Mouse (Mus musculus) liver, embryonic 12.5 days (tissue): ENCODE measurements around the gene Ttc30b. TPM values are rescaled to one million over a fixed set of nuclear protein-coding genes. Genes with fewer than 3 reads are reported as not detected.
A peak's percentile ranks its signal among the peaks of the same experiment; 100 is the strongest.
"Not testable (repeated sequence)": the region's sequence is repeated elsewhere in the genome, so short reads cannot be mapped to it uniquely, and the experiment has no call there.

Experiments used
- ATAC-seq: fragments of 200-750 bp; cut with Nextera tagmentation; 2 replicates; pipeline ENCODE4 v1.8.0; 2017; ENCODE audit warnings: moderate number of reproducible peaks, mild to moderate bottlenecking, moderate library complexity
- H3K27ac ChIP-seq: fragments of 300-500 bp; sonication (generic); 2 replicates; pipeline ENCODE4 v1.5.1; 2016; ENCODE audit warnings: mild to moderate bottlenecking
- H3K27me3 ChIP-seq: fragments of 300-500 bp; sonication (generic); replicated peaks from 2 replicates; pipeline ENCODE4 v1.6.1; 2016; ENCODE audit warnings: mild to moderate bottlenecking, moderate library complexity
- H3K36me3 ChIP-seq: fragments of 300-500 bp; sonication (generic); 2 replicates; pipeline ENCODE4 v1.6.1; 2016; ENCODE audit warnings: mild to moderate bottlenecking, moderate library complexity
- H3K4me1 ChIP-seq: fragments of 300-500 bp; sonication (generic); 2 replicates; pipeline ENCODE4 v1.6.1; 2016
- H3K4me2 ChIP-seq: fragments of 300-500 bp; sonication (generic); 2 replicates; pipeline ENCODE4 v1.6.1; 2016; ENCODE audit warnings: mild to moderate bottlenecking, moderate library complexity
- H3K4me3 ChIP-seq: fragments of 300-500 bp; sonication (generic); 2 replicates; pipeline ENCODE4 v1.5.1; 2016; ENCODE audit warnings: mild to moderate bottlenecking, moderate library complexity
- H3K9ac ChIP-seq: fragments of 300-500 bp; sonication (generic); 2 replicates; pipeline ENCODE4 v1.6.1; 2016; ENCODE audit warnings: mild to moderate bottlenecking, moderate library complexity
- H3K9me3 ChIP-seq: fragments of 300-500 bp; sonication (generic); replicated peaks from 2 replicates; pipeline ENCODE4 v1.6.1; 2016; ENCODE audit warnings: mild to moderate bottlenecking, moderate library complexity
- WGBS: fragments of 180-500 bp; shearing (Covaris S2); methylation state at CpG from one replicate; pipeline ENCODE4 v1.1.7; 2016; ENCODE audit not compliant: insufficient replicate concordance; 5-methylcytosine and 5-hydroxymethylcytosine counted together
- polyA plus RNA-seq: library from polyadenylated mRNA; unstranded; fragments of >200 nt; fragmentation: Nextera tagmentation; extraction: Ambion mirVana; gene quantifications from 2 replicates; pipeline ENCODE4 v1.2.1, GENCODE M21; 2016

The Ttc30b gene
- 0.81 and 1.9 TPM in 2 replicates for polyA plus RNA-seq

DNA sequence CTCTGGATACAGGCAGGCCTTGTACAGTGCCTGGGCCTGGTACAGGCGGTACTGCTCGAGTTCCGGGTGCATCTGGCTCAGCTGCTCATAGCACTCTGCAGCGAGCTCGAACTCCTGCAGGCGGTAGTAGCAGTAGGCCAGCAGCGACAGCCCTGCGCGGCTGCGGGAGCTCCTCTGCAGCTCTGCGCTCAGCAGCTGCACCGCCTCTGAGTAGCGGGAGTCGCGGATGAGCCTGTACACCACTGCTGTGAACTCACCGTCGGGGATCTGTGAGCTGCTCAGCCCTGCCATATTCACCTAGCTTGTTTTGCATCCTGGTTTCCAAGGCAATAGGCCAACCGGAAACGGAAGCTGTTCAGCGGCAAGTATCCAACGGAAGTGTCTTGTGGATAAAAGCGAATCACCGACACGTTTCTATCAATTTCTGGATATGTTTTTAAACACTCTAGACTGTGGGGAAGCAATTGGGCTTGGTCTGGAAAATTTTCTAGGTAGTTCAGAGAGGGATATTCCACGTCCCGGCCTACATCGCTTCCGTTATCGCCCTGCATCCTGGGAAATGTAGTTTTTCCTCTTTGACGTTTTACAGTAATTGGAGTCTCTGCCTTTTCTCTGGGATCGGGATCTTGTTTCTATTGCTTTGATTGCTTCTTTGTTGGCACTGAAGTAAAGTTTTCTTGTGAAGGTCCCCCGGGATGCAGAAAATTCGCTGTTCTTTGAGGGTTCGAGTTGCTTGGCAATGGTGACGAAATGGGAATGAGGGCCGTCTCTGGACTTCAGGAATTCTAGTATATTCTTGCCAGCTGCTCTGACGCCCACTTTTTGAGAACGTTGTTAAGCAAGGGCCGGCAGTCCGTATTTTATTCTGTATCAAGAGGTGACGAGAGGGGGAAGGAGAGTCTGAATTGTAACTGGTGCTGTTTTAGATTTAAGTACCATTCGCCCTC lies at the start of gene Ttc30b:
Gene Ttc30b (minus strand): TSS at position 469 of the 947 bp plus-strand sequence.
- Histone ChIP-seq H3K4me1 (peaks cover 8% of the 10 kb centered on the region; the same call in 1 of the 2 replicates), H3K27me3 (no peaks in the 10 kb centered on the region), H3K27ac (0 out of 2 replicates have a peak within 1 kb of the TSS, but pooled peaks have one; percentile 12), H3K9me3 (no peaks in the 10 kb centered on the region), H3K4me3 (peak within 1 kb of the TSS; percentile 63), H3K36me3 (no peaks in the 10 kb centered on the region), H3K4me2 (peak within 1 kb of the TSS; percentile 69), H3K9ac (peak within 1 kb of the TSS; percentile 58)
- peak; percentile 85 for ATAC-seq
- WGBS = 6% methylated on average over 38 of the region's 42 CpGs

DNA sequence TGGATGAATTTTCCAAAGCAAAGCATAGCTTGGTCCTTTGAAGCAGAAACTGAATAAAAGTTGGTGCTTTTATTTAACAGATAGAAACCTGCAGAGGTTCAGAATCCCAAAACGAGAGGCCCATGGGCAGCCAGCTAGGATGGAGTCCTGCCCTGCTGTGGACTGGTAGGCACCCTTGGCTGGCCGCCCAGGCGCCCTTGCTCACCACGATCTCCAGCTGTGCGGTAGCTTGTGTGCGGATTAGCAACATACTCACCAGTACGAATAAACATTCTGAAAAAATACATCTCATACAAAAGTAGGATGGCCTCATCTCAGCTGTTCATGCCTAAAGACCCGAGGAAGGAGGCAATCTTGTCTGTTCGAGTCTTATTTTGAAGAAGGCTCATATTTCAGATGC lies 49.4 kb upstream of the Ttc30b start:
- Histone ChIP-seq H3K27me3 (no peaks in the 10 kb centered on the region), H3K9ac (no peak overlapping the region), H3K4me3 (no peak overlapping the region), H3K36me3 (no peaks in the 10 kb centered on the region), H3K27ac (no peak overlapping the region), H3K4me1 (no peaks in the 10 kb centered on the region; the same call in 1 of the 2 replicates), H3K9me3 (no peaks in the 10 kb centered on the region), H3K4me2 (no peak overlapping the region)
- ATAC-seq = no peak
- WGBS = 70% methylated on average over 9 of the region's 9 CpGs

DNA sequence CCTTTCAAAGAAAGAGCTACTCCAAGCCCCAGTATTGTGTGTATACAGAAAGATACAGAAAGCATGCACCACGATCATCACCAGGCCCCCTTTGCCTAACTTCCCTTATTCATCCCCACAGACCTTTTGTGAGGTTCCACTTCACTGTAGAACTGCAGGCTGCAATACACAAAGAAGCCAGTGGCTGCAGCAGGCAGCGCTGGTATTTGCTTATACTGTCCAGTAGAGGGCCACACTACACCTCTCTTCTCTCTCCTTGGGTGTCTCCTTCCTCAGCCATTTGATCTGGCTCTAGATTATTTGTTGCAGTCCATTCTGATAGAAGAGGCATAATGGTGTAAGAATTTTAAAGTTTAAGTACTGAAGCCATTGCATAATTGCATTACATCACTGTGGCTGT lies 46.7 kb upstream of the Ttc30b start:
- Histone ChIP-seq H3K27me3 (no peaks in the 10 kb centered on the region), H3K36me3 (no peaks in the 10 kb centered on the region), H3K4me2 (no peak overlapping the region), H3K4me1 (0 out of 2 replicates have a peak, but pooled peaks cover 3% of the 10 kb centered on the region), H3K4me3 (no peak overlapping the region), H3K27ac (no peak overlapping the region), H3K9me3 (no peaks in the 10 kb centered on the region), H3K9ac (no peak overlapping the region)
- no peak for ATAC-seq
- WGBS = 2% methylated on average over 2 of the region's 2 CpGs

DNA sequence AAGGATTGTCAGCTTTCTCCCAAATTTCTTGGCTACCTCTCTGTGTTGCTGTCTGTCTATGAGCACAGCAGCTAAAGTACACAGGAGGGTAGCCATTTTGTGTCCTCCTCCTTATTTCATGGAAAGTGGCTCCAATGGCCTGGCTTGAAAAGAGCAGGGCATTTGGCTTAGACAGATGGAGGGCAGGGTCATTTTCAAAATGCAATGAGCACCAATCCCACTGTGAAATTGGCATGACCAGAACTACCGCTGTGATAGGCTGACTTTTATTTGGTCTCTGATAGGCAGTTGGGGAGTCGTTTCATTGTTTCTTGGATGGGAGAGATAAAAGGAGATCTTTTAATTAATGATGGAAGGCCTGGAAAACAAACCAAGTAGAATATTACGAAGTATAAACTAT lies 45.5 kb upstream of the Ttc30b start:
- no peak overlapping the region for H3K4me3 ChIP-seq
- no peaks in the 10 kb centered on the region for H3K27me3 ChIP-seq
- H3K9ac ChIP-seq = no peak overlapping the region
- H3K4me1 ChIP-seq = 0 out of 2 replicates have a peak, but pooled peaks cover 3% of the 10 kb centered on the region
- ATAC-seq = no peak
- H3K36me3 ChIP-seq = no peaks in the 10 kb centered on the region
- H3K27ac ChIP-seq = no peak overlapping the region
- no peak overlapping the region for H3K4me2 ChIP-seq
- WGBS = 68% methylated on average over 3 of the region's 3 CpGs
- H3K9me3 ChIP-seq = no peaks in the 10 kb centered on the region

DNA sequence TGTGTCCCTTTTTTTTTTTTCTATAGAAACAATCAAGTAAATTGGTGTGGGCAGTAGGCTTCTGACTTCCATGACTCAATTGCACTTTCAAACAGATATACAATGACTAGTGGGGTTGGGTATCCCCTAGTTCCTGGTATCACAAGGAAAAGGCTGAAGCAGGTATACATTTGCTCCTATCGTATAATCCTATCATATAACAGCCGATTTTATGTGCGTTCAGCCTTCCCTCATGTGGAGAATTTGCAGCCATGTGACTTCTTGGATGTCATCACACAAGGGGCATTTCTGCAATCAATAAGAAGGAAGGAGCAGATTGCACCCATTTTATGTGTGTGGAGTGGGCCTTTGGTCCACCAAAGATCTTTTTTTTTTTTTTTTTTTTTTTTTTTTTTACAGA lies 44.7 kb upstream of the Ttc30b start:
- Histone ChIP-seq H3K27me3 (no peaks in the 10 kb centered on the region), H3K4me1 (0 out of 2 replicates have a peak, but pooled peaks cover 3% of the 10 kb centered on the region), H3K9me3 (no peaks in the 10 kb centered on the region), H3K27ac (no peak overlapping the region), H3K4me3 (no peak overlapping the region), H3K4me2 (no peak overlapping the region), H3K9ac (no peak overlapping the region), H3K36me3 (no peaks in the 10 kb centered on the region)
- WGBS = 83% methylated on average over 3 of the region's 3 CpGs
- ATAC-seq = no peak

DNA sequence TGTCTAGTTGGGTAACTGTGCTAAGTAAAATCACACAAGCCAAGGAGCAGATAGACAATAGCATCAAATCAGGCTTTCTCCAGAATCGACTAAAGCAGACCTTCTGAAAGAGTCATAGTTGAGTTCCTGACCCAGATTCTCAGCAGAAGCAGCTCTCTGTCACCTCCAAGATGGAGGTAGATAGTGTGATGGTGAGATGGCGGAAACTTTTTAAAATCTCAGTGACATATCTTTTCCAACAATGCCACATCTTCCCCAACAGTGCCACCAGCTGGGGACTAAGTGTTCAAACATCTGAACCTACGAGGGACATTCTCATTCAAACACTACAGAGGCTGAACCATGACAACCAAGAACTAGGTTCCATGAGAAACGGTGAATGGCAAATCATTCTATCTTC lies 44.2 kb upstream of the Ttc30b start:
- H3K9ac ChIP-seq = no peak overlapping the region
- ATAC-seq = no peak
- no peak overlapping the region for H3K4me3 ChIP-seq
- H3K4me1 ChIP-seq = 0 out of 2 replicates have a peak, but pooled peaks cover 3% of the 10 kb centered on the region
- 79% methylated on average over 4 of the region's 4 CpGs for WGBS
- H3K9me3 ChIP-seq = no peaks in the 10 kb centered on the region
- no peaks in the 10 kb centered on the region for H3K36me3 ChIP-seq
- H3K27me3 ChIP-seq = no peaks in the 10 kb centered on the region
- H3K4me2 ChIP-seq = no peak overlapping the region
- H3K27ac ChIP-seq = no peak overlapping the region

DNA sequence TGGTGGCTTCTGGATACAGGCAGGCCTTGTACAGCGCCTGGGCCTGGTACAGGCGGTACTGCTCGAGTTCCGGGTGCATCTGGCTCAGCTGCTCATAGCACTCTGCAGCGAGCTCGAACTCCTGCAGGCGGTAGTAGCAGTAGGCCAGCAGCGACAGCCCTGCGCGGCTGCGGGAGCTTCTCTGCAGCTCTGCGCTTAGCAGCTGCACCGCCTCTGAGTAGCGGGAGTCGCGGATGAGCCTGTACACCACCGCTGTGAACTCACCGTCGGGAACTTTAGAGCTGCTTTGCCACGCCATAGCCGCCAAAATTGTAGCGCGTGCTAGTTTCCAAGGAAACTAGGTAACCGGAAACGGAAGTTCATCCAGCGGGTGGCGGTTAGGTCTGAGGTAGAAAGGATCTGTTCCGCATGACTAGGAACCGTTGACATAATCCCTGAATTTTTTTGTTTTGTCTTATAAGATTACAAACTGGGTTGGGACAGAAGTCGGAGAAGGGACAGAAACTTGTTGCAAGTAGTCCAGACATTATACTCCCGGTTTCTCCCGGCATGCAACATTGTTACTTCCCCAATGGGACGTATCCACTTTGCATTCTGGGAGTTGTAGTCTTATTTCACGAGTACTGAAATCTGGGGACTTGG lies 43.2 kb upstream of the Ttc30b start, which contains the start of gene Ttc30a1:
Gene Ttc30a1 (minus strand): TSS at position 528 of the 642 bp plus-strand sequence.
- Histone ChIP-seq H3K9ac (peak within 1 kb of the TSS; percentile 59), H3K4me2 (peak within 1 kb of the TSS; percentile 76), H3K4me3 (peak within 1 kb of the TSS; percentile 64)
- H3K4me1 ChIP-seq, H3K27ac ChIP-seq, H3K9me3 ChIP-seq, H3K27me3 ChIP-seq, H3K36me3 ChIP-seq: not testable (repeated sequence)
- 4% methylated on average over 34 of the region's 34 CpGs for WGBS
- ATAC-seq = peak; percentile 67

DNA sequence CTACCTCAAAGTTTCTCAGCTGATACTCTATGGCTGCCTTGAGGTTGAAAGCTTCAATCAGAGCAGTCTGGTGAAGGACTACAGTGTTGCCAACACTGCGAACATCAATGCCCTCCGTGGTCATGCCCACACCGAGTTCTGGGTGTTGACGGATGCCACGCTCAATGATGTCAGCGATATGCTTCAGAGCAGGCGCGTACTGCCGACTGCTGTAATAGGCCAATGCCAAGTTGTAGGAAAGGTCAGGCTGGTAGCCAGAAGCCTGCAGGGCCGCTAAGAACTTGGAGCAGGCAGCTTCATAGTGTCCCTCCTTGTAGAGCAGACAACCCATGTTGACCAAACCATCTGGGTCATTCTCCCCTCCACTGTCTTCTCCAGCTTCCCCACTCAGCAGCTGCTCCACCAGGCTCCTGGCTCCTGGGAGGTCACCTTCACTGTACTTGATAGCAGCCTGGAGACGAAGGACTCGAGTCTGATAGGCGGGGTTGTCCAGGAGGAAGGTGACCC lies 42.6 kb upstream of the Ttc30b start:
- 88% methylated on average over 13 of the region's 13 CpGs for WGBS
- H3K9ac ChIP-seq, H3K27ac ChIP-seq, H3K27me3 ChIP-seq, ATAC-seq, H3K36me3 ChIP-seq, H3K4me1 ChIP-seq, H3K9me3 ChIP-seq: not testable (repeated sequence)
- peak overlapping the region; percentile 76 for H3K4me2 ChIP-seq
- peak overlapping the region; percentile 64 for H3K4me3 ChIP-seq

DNA sequence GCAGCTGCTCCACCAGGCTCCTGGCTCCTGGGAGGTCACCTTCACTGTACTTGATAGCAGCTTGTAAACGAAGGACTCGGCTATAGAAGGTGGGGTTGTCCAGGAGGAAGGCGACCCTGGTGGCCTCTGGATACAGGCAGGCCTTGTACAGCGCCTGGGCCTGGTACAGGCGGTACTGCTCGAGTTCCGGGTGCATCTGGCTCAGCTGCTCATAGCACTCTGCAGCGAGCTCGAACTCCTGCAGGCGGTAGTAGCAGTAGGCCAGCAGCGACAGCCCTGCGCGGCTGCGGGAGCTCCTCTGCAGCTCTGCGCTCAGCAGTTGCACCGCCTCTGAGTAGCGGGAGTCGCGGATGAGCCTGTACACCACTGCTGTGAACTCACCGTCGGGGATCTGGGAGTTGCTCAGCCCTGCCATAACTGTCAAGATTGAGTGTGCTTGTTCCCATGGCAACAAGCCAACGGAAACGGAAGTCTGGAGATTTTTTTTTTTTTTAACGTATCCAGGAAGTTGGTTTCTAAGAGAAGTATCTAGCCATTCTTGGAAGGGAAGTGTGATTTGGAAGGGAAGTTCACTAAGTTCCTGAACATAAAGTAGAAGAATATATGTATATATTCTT lies 39.5 kb upstream of the Ttc30b start, which contains the start of gene Ttc30a2:
Gene Ttc30a2 (minus strand): TSS at position 419 of the 617 bp plus-strand sequence.
- H3K4me1 ChIP-seq, H3K27ac ChIP-seq, H3K36me3 ChIP-seq, H3K9ac ChIP-seq, H3K27me3 ChIP-seq, H3K9me3 ChIP-seq, H3K4me3 ChIP-seq: not testable (repeated sequence)
- H3K4me2 ChIP-seq = peak within 1 kb of the TSS; percentile 32; the same call in 1 of the 2 replicates
- 24% methylated on average over 24 of the region's 24 CpGs for WGBS
- ATAC-seq = peak; percentile 48

DNA sequence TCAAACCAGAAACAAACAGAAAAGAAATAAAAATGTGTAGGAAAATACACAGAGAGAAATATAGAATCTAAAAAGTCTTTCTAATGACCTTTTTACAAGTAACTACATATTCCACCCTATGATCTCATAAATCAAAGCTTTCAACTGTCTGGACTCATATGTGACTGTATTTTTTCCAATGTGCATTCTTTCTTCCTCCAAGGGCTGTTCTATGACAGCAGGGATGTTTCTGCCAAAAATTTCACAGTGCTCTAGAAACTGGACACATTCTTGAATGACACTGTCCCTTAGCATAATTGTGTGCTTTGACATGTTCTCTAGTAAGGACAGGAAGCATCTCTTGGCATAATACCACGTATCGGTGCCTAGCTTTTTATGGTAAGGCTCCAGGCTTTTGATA lies 37.7 kb upstream of the Ttc30b start:
- not testable (repeated sequence) for ATAC-seq, H3K9me3 ChIP-seq, H3K4me3 ChIP-seq, H3K4me1 ChIP-seq, H3K9ac ChIP-seq, H3K27me3 ChIP-seq, H3K36me3 ChIP-seq, H3K4me2 ChIP-seq, H3K27ac ChIP-seq
- WGBS = 69% methylated on average over 2 of the region's 2 CpGs

DNA sequence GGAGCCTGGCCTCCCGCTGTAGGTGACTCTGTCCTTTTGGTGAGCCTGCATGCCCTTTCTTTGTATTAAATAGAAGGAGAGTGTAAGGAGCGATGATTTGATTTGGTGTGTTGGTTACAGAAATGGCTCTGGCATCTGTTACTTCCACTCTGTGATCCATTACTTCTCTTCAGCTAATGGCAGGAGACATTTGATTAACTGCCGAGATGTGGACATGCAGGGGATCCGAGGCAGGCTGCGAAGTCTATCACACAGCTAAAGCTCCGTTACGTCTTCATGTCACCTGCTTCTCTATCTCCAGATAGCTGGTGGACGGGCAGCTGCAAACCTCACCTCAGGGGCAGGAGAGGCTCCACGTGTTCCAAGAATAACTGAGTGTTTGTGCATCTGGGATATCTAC lies 35.7 kb upstream of the Ttc30b start:
- H3K4me3 ChIP-seq = no peak overlapping the region
- no peaks in the 10 kb centered on the region for H3K27me3 ChIP-seq
- no peak overlapping the region for H3K4me2 ChIP-seq
- no peaks in the 10 kb centered on the region for H3K36me3 ChIP-seq
- H3K27ac ChIP-seq = no peak overlapping the region
- H3K4me1 ChIP-seq = no peaks in the 10 kb centered on the region
- no peaks in the 10 kb centered on the region for H3K9me3 ChIP-seq
- 63% methylated on average over 9 of the region's 9 CpGs for WGBS
- no peak overlapping the region for H3K9ac ChIP-seq
- no peak for ATAC-seq
